Mouse (Mus musculus): ENCODE measurements around the gene Psme2b. TPM values are rescaled to one million over a fixed set of nuclear protein-coding genes. Genes with fewer than 3 reads are reported as not detected.
"Not testable (repeated sequence)": the region's sequence is repeated elsewhere in the genome, so short reads cannot be mapped to it uniquely, and the experiment has no call there.

The Psme2b gene
- polyA plus RNA-seq (2017; shearing (Covaris generic)): 100 to 1,000 TPM; 248 to 283 TPM

- ATAC-seq: not testable (repeated sequence)
These were observed at the start of gene Psme2b for GRCm38 (mm10) chr11:48946090-48946489. Psme2b (minus strand) TSS chr11:48946190.

- peak; percentile 53 for ATAC-seq
These were observed 48.0 kb upstream of the Psme2b start, which contains the start of gene Tgtp1 for GRCm38 (mm10) chr11:48994018-48994417. Tgtp1 (minus strand) TSS chr11:48994172.

- ATAC-seq: not testable (repeated sequence)
These were observed 47.3 kb upstream of the Psme2b start for GRCm38 (mm10) chr11:48993296-48993695.

- peak; percentile 21 for ATAC-seq
These were observed 45.9 kb upstream of the Psme2b start, which contains the start of gene Gm12185 for GRCm38 (mm10) chr11:48991740-48992520. Gm12185 (minus strand) TSS chr11:48992226.

GRCm38 (mm10) chr11:48989981-48990380, 44.0 kb upstream of the Psme2b start:
- ATAC-seq: peak; percentile 58

- ATAC-seq: peak; percentile 55
These were observed 42.2 kb upstream of the Psme2b start for GRCm38 (mm10) chr11:48988219-48988618.

GRCm38 (mm10) chr11:48982848-48983247, 36.9 kb upstream of the Psme2b start:
- ATAC-seq: peak; percentile 54

- ATAC-seq: peak; percentile 27
These were observed 34.1 kb upstream of the Psme2b start for GRCm38 (mm10) chr11:48980052-48980451.

GRCm38 (mm10) chr11:48979251-48979650, 33.3 kb upstream of the Psme2b start, which contains the start of gene 9930111J21Rik1:
9930111J21Rik1 (minus strand) TSS chr11:48979398.
- peak; percentile 77 for ATAC-seq

- not testable (repeated sequence) for ATAC-seq
These were observed 32.4 kb upstream of the Psme2b start, which contains the start of gene Olfr56 for GRCm38 (mm10) chr11:48978240-48978939. Olfr56 (plus strand) TSS chr11:48978889.

- ATAC-seq: not testable (repeated sequence)
These were observed 28.7 kb upstream of the Psme2b start for GRCm38 (mm10) chr11:48974686-48975085.

GRCm38 (mm10) chr11:48939286-48939685, 6.7 kb downstream of the Psme2b start:
- ATAC-seq: not testable (repeated sequence)

- ATAC-seq: not testable (repeated sequence)
These were observed 10.7 kb downstream of the Psme2b start for GRCm38 (mm10) chr11:48935291-48935690.

- ATAC-seq: peak; percentile 37
These were observed 12.1 kb downstream of the Psme2b start for GRCm38 (mm10) chr11:48933923-48934322.

GRCm38 (mm10) chr11:48933422-48933821, 12.6 kb downstream of the Psme2b start:
- peak; percentile 97 for ATAC-seq

- peak; percentile 59 for ATAC-seq
These were observed 17.9 kb downstream of the Psme2b start for GRCm38 (mm10) chr11:48928068-48928467.

GRCm38 (mm10) chr11:48926437-48926836, 19.6 kb downstream of the Psme2b start:
- ATAC-seq: peak; percentile 19

GRCm38 (mm10) chr11:48923818-48924217, 22.2 kb downstream of the Psme2b start:
- ATAC-seq: not testable (repeated sequence)

GRCm38 (mm10) chr11:48918380-48918779, 27.6 kb downstream of the Psme2b start:
- no peak for ATAC-seq

- ATAC-seq: no peak
These were observed 32.4 kb downstream of the Psme2b start for GRCm38 (mm10) chr11:48913611-48914010.

GRCm38 (mm10) chr11:48908459-48908858, 37.5 kb downstream of the Psme2b start:
- ATAC-seq: no peak

GRCm38 (mm10) chr11:48902021-48902420, 44.0 kb downstream of the Psme2b start, which contains the start of gene Gm5431:
Gm5431 (minus strand) TSS chr11:48902214.
- no peak for ATAC-seq

GRCm38 (mm10) chr11:48901567-48901930, 44.4 kb downstream of the Psme2b start:
- ATAC-seq: not testable (repeated sequence)

All from CD4-positive, CD25-positive, alpha-beta regulatory T cell, adult 4 months (primary cell).